11 mouse cellular contexts compared by ENCODE assay signal in the genomic region with DNA sequence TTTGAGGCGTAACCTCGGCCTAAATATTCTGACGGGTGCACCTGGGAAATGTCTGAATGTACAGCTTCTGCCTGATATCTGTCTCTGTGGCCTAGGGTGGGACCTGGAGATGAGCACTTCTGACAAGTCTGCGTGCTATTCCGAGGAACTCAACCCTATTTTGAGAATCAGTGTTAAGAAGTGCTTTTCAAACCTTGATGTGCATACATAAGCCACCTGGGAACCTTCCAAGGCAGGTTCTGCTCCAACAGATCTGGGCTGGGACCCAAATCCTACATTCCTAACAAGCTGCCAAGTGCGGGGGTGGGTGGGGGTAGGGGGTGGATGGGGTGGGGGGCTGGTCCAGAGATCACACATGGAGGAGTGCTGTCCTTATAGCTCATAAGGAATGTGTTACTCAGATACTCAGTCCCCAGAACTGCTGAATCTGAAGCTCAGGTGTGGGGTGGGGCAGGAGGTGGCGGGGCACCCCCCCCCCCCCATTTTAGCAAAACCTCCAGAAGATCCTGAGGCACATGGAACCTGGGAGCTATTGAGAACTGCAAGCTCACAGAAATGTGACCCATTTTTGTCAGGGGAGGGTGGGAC.
DNase-seq lines count a peak whose midpoint lies in the region; ATAC-seq and TF ChIP-seq lines count a peak whose summit lies in the region.
"Had no signal": no experiment of that assay in that cellular context is flagged by ENCODE, and none has a peak within 500 bp of the region (broad histone marks: within the 10 kb centered on the region; RNA-seq: fewer than 3 reads in every experiment).

No protein-coding gene starts in this region.

- no peak for DNase-seq in heart, adult 8-10 months (ENCODE audit: low spot score)
- peak; percentile 69 for DNase-seq in brain, embryonic 14.5 days (ENCODE audit: low read depth)
- peak; percentile 56 for DNase-seq in kidney, adult 11 months
- peak; percentile 80 for DNase-seq in limb, embryonic 14.5 days (ENCODE audit: low spot score)
- DNase-seq in thymus, adult 18-20 months = no peak
- no peak for DNase-seq in adrenal gland, postnatal 10 days
- DNase-seq: left cerebral cortex, postnatal 4 days; thymus, postnatal 36 days had no signal

- H3K9me3 ChIP-seq in heart, embryonic 16.5 days (replicated peaks; ENCODE audit: control insufficient read depth, low read length) = no peaks in the 10 kb centered on the region
- H3K9me3 ChIP-seq in limb, embryonic 14.5 days (ENCODE audit: control insufficient read depth, low read length) = no peaks in the 10 kb centered on the region

- H3K4me1 ChIP-seq in heart, embryonic 16.5 days (ENCODE audit: control insufficient read depth, insufficient read depth, low read length) = peaks cover 28% of the 10 kb centered on the region
- H3K4me1 ChIP-seq in limb, embryonic 14.5 days (ENCODE audit: control insufficient read depth, insufficient read depth, low read length) = peaks cover 30% of the 10 kb centered on the region
- H3K4me1 ChIP-seq: hindbrain, embryonic 13.5 days had no signal

- H3K9ac ChIP-seq in heart, embryonic 16.5 days (ENCODE audit: low read length) = no peak overlapping the region
- H3K9ac ChIP-seq in limb, embryonic 14.5 days (ENCODE audit: low read depth, low read length, severe bottlenecking) = no peak overlapping the region
- H3K9ac ChIP-seq: hindbrain, embryonic 13.5 days had no signal

- TF ChIP-seq POLR2A in brain, embryonic 14.5 days (IDR thresholded peaks at IDR 0.05; ENCODE audit: borderline replicate concordance, extremely low read depth, insufficient read depth, insufficient read length, poor library complexity, severe bottlenecking) = no peak
- no peak for TF ChIP-seq POLR2A in limb, embryonic 14.5 days (IDR thresholded peaks at IDR 0.05; ENCODE audit: borderline replicate concordance, extremely low read depth, insufficient read depth, insufficient read length)

- WGBS in heart, embryonic 16.5 days = 56% methylated on average over 7 of the region's 7 CpGs
- WGBS in limb, embryonic 14.5 days = 65% methylated on average over 7 of the region's 7 CpGs

- H3K27ac ChIP-seq in heart, embryonic 16.5 days (ENCODE audit: low read length) = peak overlapping the region; percentile 55; the same call in 1 of the 2 replicates
- H3K27ac ChIP-seq in limb, embryonic 14.5 days (replicated peaks; ENCODE audit: low read depth, low read length) = peak overlapping the region; percentile 73
- H3K27ac ChIP-seq: hindbrain, embryonic 13.5 days had no signal

- no peak for TF ChIP-seq CTCF in brain, embryonic 14.5 days (IDR thresholded peaks at IDR 0.05; ENCODE audit: borderline replicate concordance, extremely low read depth, insufficient read depth, insufficient read length)

- H3K4me3 ChIP-seq in heart, embryonic 16.5 days (ENCODE audit: low read length) = no peak overlapping the region
- H3K4me3 ChIP-seq in limb, embryonic 14.5 days (replicated peaks; ENCODE audit: low read length) = no peak overlapping the region
- H3K4me3 ChIP-seq: hindbrain, embryonic 13.5 days had no signal

- ATAC-seq in heart, embryonic 16.5 days (replicated peaks; ENCODE audit: extremely low read depth, insufficient read depth, low FRiP score) = no peak
- ATAC-seq in limb, embryonic 14.5 days (ENCODE audit: low FRiP score, low read depth) = peak; percentile 56; the same call in 1 of the 2 replicates
- ATAC-seq: activated CD4-positive, CD25-positive, alpha-beta regulatory T cell, adult 4 months had no signal

- H3K36me3 ChIP-seq in heart, embryonic 16.5 days (ENCODE audit: control insufficient read depth, insufficient read depth) = no peaks in the 10 kb centered on the region
- no peaks in the 10 kb centered on the region for H3K36me3 ChIP-seq in limb, embryonic 14.5 days (ENCODE audit: control insufficient read depth, insufficient read depth, low read length)
- H3K36me3 ChIP-seq: hindbrain, embryonic 13.5 days had no signal

- no peak overlapping the region for H3K4me2 ChIP-seq in heart, embryonic 16.5 days (ENCODE audit: low read depth, low read length)
- H3K4me2 ChIP-seq in limb, embryonic 14.5 days (replicated peaks; ENCODE audit: low read depth, low read length, severe bottlenecking) = no peak overlapping the region
- H3K4me2 ChIP-seq: hindbrain, embryonic 13.5 days had no signal

- no peaks in the 10 kb centered on the region for H3K27me3 ChIP-seq in heart, embryonic 16.5 days (ENCODE audit: control insufficient read depth, insufficient read depth, low read length)
- no peaks in the 10 kb centered on the region for H3K27me3 ChIP-seq in limb, embryonic 14.5 days (ENCODE audit: control insufficient read depth, insufficient read depth, low read length)
- H3K27me3 ChIP-seq: hindbrain, embryonic 13.5 days had no signal

Comparison
In these comparisons a context has a peak if more than half of its experiments do, and no peak if none do; other contexts are left out.
1. DNase-seq: peak in brain, embryonic 14.5 days (single experiment), kidney, adult 11 months (single experiment) and limb, embryonic 14.5 days (single experiment); none in heart, adult 8-10 months (single experiment), thymus, adult 18-20 months (0 of 2) and adrenal gland, postnatal 10 days (single experiment).